Mouse (Mus musculus) kidney, adult 9 months (tissue): ENCODE measurements around the gene Dyrk3.
A peak's percentile ranks its signal among the peaks of the same experiment; 100 is the strongest.
"Not testable (repeated sequence)": the region's sequence is repeated elsewhere in the genome, so short reads cannot be mapped to it uniquely, and the experiment has no call there.

ENCODE experiments used
- DNase-seq: peaks from one replicate; pipeline ENCODE4 v3.0.0; 2022

Gene Dyrk3

DNA sequence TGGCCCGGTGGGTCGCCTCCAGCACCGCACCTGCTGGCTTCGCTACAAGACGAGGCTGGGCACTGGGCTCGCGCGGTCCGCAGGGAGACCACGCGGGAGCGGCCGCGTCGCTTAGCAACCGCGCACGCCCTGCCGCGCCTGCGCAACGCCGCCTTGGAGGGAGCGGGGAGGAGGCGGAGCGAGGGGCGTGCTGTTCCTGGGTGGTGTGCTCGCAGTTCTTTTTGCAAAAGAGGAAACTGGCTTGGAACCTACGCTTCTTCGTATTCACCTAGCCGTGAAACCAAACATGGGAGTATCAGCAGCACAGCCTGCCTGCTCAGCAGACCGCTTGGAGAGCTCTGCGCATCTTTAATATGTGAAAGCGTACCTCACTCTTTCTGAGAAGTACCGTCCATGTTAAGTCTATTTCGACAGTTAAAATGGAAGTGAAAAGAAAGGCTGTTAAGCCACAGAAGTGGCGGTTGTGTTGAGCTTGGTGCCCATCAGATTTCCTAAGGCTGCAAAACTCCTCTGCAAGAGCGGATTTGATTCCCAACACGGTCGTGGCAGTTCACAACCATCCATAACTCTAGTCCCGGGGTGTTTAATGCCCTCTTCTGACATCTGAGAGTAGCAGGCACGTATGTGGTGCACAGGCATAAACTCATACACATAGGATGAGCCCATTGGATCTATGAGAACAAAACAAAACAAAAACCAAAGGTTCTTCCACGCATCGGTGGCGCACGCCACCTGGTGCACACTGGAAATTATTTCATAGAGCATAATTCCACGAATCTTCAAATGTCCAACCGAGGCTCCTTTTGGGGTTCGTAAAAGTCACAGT lies at the start of gene Dyrk3:
TSS of gene Dyrk3 (minus strand) at position 150 of the 826 bp plus-strand sequence.
- peak; percentile 89 for DNase-seq

DNA sequence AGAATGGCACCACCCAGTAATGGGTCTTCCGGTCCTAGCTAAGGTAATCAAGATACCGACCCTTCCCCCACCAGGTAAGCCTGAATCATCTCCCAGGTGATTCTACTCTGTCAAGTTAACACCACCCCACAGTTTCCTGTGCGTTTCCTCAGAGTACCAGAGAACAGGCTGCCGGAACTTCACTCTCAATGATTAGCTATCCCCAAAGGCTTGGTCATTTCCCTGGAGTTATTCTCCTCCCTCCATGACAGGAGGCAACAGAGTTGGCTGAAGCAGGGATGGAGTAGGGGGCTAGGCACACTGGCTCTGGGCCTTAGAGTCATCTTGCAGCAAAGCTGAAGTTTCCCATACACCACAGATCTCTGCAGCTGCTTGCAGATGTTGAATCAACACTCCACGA lies 49.7 kb upstream of the Dyrk3 start:
- DNase-seq, result no peak

DNA sequence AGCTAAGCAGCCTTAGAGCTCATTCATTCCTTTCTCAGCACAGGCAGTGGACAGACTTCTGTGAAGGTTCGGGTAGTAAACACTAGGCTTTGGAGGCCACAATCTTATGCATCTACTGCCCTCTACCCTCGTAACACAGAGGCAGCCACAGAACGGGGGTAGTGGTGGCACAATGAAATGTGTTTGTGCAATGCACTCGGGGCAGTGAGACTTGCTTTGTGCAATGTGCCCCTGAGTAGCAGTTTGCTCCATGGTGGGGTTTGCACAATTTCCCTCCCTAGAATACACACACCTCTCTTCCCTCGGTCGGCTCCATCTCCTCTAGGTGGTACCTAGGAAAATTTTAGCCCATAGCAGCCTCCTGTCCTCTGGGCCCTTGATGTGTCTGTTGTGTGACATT lies 48.9 kb upstream of the Dyrk3 start:
- DNase-seq, result no peak

DNA sequence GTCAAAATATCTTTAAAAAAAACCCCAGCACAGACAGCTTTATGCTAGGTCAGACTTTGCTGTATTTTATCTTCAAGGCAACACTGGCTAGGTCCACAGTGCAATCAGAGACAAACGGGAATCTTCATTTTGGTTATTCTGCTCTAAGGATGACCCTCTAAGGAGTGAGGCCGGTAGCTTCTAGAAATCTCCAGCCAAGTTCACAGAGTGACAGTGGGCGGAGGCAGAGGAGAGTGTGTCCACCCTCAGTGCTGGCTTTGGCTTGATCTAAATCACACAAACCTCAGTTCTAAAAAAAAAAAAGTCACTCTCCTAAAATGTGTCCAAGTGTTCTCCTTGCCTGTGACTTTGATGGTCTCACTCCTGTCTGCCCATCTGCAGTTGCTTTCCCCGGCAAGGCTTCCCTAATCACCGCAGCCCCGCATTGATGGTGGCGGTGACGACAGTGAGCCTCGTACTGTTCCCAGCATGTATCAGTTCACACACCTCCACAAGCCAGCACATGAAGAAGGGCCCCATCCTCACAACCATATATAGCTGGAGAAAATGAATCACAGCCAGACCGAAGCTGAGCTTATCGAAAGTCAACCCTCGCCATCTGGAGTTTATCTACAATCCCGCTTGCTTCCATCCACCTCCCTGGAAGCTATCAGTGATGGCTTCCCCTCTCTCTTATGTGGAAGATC lies 47.8 kb upstream of the Dyrk3 start:
- DNase-seq, result no peak

DNA sequence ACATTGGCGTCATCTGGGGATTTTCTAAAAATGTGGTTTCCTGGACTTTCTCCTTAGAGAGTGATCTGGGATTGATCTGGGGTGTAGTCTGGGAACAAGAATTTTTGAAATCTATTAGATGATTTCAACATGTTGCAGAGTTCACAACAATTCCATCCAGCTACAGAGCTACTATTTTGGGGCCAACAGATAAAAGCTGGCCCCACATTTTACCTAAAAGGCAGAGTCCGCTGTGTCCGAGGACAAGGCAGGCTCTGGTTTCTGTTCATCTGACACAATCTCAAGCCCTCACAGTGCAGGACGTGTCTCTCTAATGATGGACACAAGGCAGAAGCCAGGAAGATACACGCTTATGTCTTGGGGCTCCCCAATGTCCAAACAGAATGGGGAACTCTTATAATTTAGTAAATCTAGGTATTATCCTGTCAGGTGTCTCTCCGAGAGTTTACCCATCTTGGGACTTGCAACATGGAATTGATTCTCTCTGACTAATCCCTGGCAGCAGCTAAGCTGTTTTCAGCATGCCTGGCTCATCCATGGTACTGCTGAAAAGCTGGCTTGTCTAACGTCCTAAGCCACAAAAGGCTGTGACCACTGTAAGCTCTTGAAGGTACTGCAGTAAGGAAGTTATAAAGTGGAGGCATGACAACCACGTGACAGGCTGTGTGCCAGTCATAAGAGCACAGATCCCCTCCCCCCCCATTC lies 47.0 kb upstream of the Dyrk3 start:
- no peak for DNase-seq

DNA sequence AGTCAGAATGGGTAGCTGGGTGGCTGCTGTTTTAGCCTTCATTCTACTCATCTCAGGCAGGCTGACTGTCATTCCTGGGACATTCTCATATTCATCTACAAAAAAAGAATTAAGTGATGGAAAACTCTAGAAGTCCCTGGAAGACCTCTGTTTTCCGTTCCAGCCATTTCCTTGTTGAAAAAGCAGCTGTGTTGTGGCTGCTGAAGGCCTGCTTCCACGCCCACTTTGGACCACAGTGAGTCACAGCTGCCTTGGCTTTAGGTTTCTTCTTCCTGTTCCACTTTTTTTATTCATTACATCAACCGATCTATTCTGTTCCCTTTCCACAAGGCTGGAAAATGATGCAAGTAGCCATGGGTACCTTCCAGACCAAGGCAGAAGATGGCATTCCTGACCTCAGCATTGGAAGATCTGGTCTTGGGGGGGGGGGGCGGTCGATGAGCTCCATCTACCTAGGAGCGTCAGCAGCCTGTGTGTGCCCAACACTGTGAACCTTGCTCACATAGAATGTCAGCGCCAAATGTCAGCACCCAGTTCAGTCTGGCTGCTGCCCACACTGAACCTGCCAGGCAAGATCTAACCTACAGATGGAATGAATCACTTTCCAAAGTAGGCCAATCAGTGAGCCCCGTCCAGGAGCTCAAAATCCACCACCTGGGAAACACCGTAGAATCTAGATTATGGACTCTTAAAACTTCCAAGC lies 46.3 kb upstream of the Dyrk3 start:
- peak; percentile 29 for DNase-seq

DNA sequence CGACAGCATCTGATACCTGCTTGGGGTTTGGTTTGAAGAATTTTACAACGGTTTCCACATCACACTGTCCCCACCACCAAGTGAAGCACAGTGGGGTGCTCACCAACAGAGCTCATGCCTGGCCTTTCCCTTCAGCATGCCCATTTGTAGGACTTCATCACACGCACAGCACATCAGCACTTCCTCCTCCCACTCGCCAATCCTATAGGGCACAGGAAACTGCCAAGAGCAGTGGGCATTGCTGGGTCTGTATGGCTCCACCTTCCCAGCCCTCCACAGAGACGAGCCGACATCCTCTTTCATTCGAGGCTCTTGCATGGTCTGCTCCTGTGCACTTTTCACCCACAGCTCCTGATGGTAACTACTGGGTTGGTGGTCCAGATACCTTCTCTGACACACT lies 45.1 kb upstream of the Dyrk3 start:
- DNase-seq, result no peak

DNA sequence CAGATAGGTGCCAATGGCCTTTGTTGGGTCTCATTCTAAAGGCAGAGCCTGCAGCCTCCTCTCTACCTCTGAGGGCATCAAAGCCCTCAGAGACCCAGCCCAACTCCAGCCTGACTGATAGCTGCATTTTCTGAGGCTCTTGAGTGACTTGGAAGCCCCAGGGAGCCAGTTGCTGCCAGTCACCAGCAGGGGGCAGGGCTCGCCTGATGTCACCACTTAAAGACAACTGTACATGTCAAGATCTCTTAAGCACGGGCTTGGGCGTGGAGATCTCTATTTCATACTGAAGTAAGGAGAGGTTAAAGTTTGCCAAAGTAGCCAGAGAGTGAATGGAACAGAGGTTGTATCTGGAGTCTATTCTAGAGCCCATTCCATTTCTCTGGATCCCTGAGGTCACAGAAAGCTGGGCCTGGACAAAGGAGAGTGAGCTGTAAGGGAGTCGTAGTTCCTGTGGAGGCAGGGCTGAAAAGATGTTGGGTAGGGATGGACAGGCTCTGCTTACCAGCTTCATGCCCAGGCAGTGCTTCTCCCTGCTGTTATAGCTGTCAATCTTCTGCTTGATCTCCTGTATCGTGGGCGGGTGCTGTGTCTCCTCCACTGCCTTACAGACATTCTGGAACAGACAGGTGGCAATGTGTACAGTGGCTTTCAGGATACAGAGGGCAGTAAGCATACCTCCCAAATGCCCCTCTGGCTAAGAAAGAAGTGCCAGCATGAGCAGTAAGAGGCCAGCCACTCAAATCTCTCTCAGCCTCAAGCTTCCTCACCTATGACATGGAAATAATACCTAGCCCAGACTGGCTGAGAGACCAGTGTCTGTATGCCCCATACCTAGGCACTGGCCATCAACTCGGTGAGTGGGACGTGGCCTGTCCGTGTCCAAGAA lies 43.7 kb upstream of the Dyrk3 start:
- DNase-seq, result peak; percentile 86

DNA sequence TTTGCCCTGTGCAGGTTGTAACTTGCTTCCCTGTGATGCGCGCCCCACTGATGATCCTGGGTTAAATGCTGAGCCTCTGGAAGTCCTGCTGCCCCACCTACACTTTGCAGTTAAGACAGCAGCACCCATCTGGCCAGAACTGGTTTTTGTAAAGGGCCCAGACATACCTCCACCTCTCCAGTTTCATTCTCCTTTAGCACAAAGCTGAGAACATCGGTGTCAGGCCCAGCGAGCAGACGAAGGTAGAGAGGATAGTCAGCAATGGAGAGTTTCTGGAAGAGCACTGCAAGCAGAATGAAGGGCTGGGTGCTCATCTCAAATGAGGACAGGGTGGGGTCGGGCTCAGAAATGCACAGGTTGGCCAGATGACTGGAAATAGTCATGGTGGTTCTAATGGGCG lies 42.2 kb upstream of the Dyrk3 start:
- no peak for DNase-seq

DNA sequence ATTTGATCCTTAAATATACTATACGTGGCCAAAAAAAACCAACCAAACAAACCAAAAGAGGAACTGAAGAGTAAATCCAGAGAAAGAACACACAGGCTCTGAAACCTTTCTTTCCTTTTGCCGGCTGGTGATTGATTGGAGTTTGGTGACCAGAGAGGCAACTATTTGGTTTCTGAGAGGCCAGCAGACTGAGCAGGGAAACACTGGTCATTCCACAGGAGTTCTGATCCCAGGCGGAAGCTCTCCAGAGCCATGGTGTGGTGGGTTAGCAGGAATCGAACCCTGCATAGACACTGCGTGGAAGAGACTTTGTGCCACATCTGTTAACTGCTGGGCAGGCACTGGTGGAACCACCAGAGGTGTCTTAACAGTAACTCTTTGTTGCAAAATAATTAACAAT lies 39.9 kb upstream of the Dyrk3 start:
- no peak for DNase-seq

DNA sequence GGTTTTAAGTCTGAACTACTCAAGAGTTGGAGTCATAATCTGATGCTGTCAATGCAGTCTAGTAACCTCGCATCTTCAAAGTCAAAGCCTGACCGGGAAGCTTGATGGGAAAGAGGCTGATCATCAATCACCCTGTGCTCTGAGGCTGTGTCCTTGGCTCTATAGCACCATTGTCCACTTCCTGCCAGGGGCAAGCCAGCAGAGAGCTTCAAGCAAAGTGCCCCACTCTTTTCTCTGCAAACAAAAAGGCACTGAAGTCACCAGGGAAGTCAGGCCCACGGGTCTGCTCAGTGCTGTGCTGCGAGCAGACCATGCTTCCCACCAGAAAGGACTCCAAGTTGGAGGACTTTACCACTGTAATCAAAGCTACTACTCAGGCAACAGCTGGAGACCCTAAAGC lies 39.1 kb upstream of the Dyrk3 start:
- no peak for DNase-seq

DNA sequence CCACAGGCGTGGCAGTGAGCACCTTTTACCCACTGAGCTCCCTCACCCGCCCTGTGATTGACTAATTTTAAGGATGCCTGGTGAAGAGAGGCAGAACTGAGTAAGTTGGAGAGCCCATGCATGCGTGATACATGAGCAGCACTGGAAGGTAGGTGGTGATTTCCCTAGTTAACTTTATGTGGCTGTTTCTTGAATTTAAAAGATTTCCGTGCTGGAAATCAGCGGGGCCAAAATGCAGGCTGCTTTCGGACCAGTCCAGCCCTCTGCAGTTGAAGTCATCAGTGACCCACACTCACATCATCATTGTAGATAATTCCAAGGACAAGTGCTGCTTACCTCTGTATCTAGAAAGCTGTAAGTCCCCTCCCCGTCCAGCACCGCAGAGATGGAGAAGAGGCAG lies 37.7 kb upstream of the Dyrk3 start:
- no peak for DNase-seq

DNA sequence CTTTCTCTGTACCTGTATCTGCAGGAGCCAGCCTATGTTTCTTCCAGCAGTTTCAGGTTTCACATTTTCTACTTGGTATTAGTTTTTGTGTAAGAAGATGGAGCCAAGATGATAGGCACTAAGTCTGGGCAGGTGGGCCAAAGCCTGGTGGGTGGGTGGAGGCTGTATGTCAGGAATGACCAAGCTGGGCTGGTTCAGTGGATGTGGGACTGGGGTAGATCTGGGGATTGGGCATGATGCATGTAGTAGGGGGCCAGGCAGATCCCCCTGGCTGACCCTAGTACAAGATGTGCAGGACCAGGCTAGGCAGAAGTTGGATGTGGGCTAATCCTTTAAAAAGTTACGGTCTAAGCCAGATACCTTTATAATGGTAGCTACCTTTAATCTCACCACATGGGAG lies 37.0 kb upstream of the Dyrk3 start:
- DNase-seq, result no peak

DNA sequence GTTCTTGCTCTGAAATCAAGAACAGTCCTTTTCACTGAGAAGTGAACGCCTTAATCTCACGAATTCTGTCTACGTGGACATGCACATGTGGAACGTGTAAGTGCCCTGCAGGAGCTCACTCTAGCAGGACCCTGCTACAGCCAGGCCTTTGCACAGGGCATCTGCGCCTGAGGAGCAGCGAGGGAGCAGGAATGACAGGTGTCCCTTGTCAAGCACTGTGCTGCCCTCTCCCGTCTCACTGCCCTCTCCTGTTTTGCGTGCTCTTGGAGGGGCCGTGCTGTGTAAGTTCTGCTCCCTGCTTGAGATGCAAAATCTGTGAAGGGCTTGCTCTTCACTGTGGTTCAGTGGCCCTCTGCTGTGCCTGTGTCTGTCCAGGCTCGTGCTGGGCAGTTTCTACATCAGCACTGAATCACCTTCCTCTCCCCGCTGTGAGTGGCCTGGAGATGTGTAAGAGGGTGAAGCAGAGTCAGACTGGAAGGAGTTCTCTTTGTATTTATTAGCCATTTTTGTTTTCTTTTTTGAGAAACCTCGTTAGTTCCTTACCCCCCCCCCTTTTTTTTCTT lies 36.2 kb upstream of the Dyrk3 start:
- DNase-seq, result no peak

DNA sequence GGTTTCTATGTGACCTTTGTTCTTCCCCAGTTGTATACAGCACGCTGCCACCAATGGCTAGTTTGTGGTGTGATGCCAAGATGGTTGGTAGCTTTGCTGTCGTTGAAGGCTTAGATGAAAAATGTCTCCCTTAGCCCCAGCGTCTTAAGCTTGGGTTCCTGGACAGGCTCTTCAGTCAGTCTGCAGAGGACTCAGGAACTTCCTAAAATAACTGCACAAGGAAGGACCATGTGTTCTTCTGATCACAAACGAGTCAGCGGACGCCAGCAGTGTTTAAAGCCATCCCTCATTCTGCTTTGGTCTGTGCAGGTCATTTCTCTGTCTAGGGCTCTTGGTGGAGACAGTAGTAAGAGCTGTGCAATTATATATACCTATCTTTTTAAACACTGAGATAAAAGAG lies 35.7 kb upstream of the Dyrk3 start:
- DNase-seq, result peak; percentile 28

DNA sequence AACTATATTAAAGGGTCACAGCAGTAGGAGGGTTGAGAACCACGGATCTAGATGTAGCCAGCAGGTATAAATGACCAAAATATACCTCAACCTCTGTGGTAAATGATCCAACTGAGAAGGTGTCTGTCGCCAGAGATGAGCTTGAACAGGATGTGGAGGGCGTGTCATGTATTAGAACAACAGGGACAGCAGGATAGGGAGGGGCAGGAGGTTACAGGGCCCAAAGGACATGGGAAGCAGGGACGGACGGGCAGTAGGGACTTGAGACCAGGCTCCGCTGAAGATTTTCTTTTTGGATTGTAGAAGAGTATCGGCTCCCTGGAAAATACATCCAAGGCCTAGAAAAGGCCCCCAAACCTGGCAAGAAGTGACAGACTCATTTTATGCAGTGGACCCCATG lies 34.9 kb upstream of the Dyrk3 start:
- DNase-seq, result peak; percentile 40

DNA sequence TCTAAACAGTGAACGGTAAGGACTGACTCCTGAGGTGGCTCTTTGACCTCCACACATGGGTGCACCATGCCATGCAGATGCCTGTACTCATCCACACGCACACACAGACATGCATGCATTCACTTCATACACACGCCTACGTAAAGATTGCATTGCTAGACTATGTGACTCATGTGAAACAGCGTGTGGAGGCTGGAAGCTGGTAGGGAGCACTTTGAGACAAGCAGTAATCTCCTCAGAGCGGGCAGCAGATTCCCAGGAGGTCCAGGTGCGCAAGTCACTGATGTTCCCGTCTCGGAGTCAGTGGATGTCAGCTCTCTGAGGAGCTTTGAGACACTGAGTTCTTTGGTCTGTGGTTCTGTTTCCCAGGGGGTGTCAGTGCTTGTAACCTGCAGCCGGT lies 29.5 kb upstream of the Dyrk3 start:
- DNase-seq, result no peak

DNA sequence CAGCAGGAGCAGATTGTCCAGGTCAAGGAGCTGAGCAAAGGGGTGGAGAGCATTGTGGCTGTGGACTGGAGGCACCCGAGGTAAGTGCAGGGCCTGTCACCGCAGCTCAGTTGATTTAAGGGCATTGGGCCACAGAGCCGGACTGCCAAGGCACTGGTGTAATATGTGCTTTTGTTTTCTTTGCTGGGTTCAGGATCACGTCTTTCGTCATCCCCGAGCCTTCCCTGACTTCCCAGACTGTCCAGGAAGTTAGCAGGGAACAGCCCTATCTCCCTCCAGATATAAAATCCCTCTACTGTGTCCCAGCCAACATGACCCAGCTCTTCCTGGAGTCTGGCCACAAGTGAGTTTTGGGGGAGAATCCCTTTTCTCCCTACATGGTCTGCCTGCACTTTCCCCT lies 26.3 kb upstream of the Dyrk3 start:
- no peak for DNase-seq

DNA sequence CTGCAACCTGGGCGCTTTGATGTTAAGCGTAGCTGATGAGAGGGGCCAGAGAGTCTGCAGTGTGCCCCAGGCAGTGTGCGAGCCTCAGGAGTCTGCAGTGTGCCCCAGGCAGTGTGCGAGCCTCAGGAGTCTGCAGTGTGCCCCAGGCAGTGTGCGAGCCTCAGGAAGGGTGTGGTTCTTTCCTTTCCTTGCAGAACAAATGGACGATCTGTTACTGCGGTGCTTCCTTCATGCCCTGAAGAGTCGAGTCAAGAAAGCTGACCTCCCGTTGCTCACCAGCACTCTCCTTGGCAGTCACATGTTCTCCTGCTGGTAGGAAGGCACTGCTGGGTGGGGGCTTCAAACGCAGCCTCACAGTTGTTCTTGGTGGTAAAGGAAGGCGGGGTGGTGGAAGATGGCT lies 23.0 kb upstream of the Dyrk3 start:
- no peak for DNase-seq

DNA sequence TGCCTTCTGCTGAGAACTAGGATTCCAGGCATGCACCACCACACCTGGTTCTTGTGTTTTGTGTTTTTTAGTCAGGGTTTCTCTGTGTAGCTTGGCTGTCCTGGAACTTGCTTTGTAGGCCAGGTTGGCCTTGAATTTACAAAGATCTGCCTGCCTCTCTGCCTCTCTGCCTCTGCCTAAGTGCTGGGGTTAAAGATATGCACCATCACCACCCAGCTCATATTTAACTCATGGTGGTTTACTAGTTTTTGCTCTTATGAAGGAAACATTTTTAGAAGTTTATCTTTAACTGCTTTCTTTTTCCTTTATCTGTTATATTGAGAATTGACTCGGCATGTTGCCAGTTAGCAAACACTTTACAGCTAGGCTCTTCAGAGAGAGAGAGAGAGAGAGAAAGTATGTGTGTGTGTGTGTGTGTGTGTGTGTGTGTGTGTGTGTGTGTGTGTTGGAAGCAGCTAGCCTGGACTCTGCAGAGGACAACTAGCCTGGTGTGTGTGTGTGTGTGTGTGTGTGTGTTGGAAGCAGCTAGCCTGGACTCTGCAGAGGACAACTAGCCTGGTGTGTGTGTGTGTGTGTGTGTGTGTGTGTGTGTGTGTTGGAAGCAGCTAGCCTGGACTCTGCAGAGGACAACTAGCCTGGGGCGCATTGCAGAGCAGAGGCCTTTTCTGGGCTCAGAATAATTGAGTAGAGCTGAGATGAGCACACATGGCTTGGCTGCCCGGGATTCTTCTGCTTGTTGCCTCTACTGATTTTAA lies 21.6 kb upstream of the Dyrk3 start:
- DNase-seq, result not testable (repeated sequence)

DNA sequence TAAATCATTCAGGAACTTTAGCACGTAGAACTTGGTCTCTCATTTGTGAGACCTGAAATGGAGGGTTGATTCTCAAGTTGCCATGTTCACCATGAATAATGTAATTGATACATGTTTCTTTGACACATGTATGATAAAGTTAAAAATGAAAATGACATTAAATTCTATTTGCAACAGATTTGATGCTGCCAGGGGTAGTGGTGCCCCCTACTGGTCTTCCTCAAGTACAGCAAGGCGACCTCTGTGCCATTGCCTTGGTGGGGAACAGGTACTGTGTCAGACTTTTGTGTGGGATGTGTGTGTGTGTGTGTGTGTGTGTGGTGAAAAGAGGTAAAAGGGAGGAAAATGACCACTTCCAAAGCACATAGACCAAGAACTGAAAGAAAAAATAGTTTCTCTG lies 17.3 kb upstream of the Dyrk3 start:
- peak; percentile 39 for DNase-seq
